Mouse (Mus musculus) neural tube, embryonic 15.5 days (tissue): ENCODE measurements around the gene Msmo1. TPM values are rescaled to one million over a fixed set of nuclear protein-coding genes. Genes with fewer than 3 reads are reported as not detected.

ENCODE experiments used
- ATAC-seq: fragments of 200-750 bp; cut with Nextera tagmentation; 2 replicates; pipeline ENCODE4 v1.8.0; 2017; ENCODE audit warnings: mild to moderate bottlenecking, moderate TSS enrichment, moderate library complexity; ENCODE audit not compliant: low FRiP score
- H3K27ac ChIP-seq: fragments of 300-500 bp; sonication (generic); replicated peaks from 2 replicates; pipeline ENCODE4 v1.5.1; 2015; ENCODE audit warnings: mild to moderate bottlenecking, inconsistent platforms
- H3K27me3 ChIP-seq: fragments of 300-500 bp; sonication (generic); replicated peaks from 2 replicates; pipeline ENCODE4 v1.6.1; 2015; ENCODE audit warnings: inconsistent platforms
- H3K36me3 ChIP-seq: fragments of 300-500 bp; sonication (generic); 2 replicates; pipeline ENCODE4 v1.6.1; 2015; ENCODE audit warnings: inconsistent platforms
- H3K4me1 ChIP-seq: fragments of 300-500 bp; sonication (generic); 2 replicates; pipeline ENCODE4 v1.6.1; 2015; ENCODE audit warnings: inconsistent platforms
- H3K4me2 ChIP-seq: fragments of 300-500 bp; sonication (generic); 2 replicates; pipeline ENCODE4 v1.6.1; 2015; ENCODE audit warnings: inconsistent platforms, mild to moderate bottlenecking, moderate library complexity
- H3K4me3 ChIP-seq: fragments of 300-500 bp; sonication (generic); replicated peaks from 2 replicates; pipeline ENCODE4 v1.5.1; 2015; ENCODE audit warnings: mild to moderate bottlenecking, inconsistent platforms
- H3K9ac ChIP-seq: fragments of 300-500 bp; sonication (generic); replicated peaks from 2 replicates; pipeline ENCODE4 v1.6.1; 2015; ENCODE audit warnings: mild to moderate bottlenecking, inconsistent platforms
- H3K9me3 ChIP-seq: fragments of 300-500 bp; sonication (generic); replicated peaks from 2 replicates; pipeline ENCODE4 v1.6.1; 2016; ENCODE audit warnings: inconsistent platforms
- WGBS: fragments of 180-500 bp; shearing (Covaris S2); methylation state at CpG from one replicate; pipeline ENCODE4 v1.1.7; 2015; ENCODE audit warnings: mixed read lengths; 5-methylcytosine and 5-hydroxymethylcytosine counted together
- polyA plus RNA-seq: library from polyadenylated mRNA; unstranded; fragments of >200 nt; fragmentation: Nextera tagmentation; extraction: Ambion mirVana; gene quantifications from 2 replicates; pipeline ENCODE4 v1.2.1, GENCODE M21; 2015

Gene Msmo1
- polyA plus RNA-seq, 1 experiment from 2014 or later = 152 TPM

- H3K4me1 ChIP-seq = no peaks in the 10 kb centered on the region
- H3K27me3 ChIP-seq = no peaks in the 10 kb centered on the region
- ATAC-seq = no peak
- WGBS = 81% methylated on average over 2 of the region's 2 CpGs
- H3K4me3 ChIP-seq = no peak overlapping the region
- no peaks in the 10 kb centered on the region for H3K36me3 ChIP-seq
- H3K9me3 ChIP-seq = no peaks in the 10 kb centered on the region
- no peak overlapping the region for H3K27ac ChIP-seq
- H3K9ac ChIP-seq = no peak overlapping the region
- no peak overlapping the region for H3K4me2 ChIP-seq
Measured at GRCm38 (mm10) chr8:64672920-64673319, 60.7 kb downstream of the Msmo1 start.

GRCm38 (mm10) chr8:64671937-64672336 lies 61.7 kb downstream of the Msmo1 start:
- no peak overlapping the region for H3K27ac ChIP-seq
- no peak overlapping the region for H3K4me2 ChIP-seq
- H3K4me3 ChIP-seq = no peak overlapping the region
- no peaks in the 10 kb centered on the region for H3K36me3 ChIP-seq
- H3K27me3 ChIP-seq = no peaks in the 10 kb centered on the region
- no peaks in the 10 kb centered on the region for H3K4me1 ChIP-seq
- 8% methylated on average over 1 of the region's 1 CpGs for WGBS
- H3K9me3 ChIP-seq = no peaks in the 10 kb centered on the region
- no peak overlapping the region for H3K9ac ChIP-seq
- ATAC-seq = no peak

Other genes with a start within 250 kb of the Msmo1 start
- 686 and 775 TPM in 2 replicates for gene Cpe, start 40.7 kb downstream of the Msmo1 start, polyA plus RNA-seq
- gene Klhl2, start 116.2 kb upstream of the Msmo1 start, polyA plus RNA-seq = 30.3 and 37.4 TPM in 2 replicates
- gene Tmem192, start 213.4 kb upstream of the Msmo1 start, polyA plus RNA-seq = 36.4 and 37.9 TPM in 2 replicates